Mouse (Mus musculus) spleen, adult 2 months (tissue): ENCODE data around the gene Fam155a. TPM values are rescaled to one million over a fixed set of nuclear protein-coding genes. Genes with fewer than 3 reads are reported as not detected.

Experiments used
- DNase-seq, 2 experiments: peaks; one replicate each; pipeline versions ENCODE4 v3.0.0 to v3.0.0-alpha.2; 2012 to 2021; ENCODE audit warnings: low spot score in 2 of 2, low read depth in 1 of 2
- H3K27ac ChIP-seq: fragments of 200-500 bp; 2 replicates; pipeline ENCODE4 v1.5.1; 2012; ENCODE audit warnings: low read length, inconsistent platforms; ENCODE audit not compliant: insufficient read depth
- H3K27me3 ChIP-seq: fragments of 200-500 bp; 2 replicates; pipeline ENCODE4 v1.6.1; 2012; ENCODE audit warnings: mild to moderate bottlenecking, moderate library complexity, low read length, inconsistent platforms; ENCODE audit not compliant: control insufficient read depth, insufficient read depth
- H3K36me3 ChIP-seq: fragments of 200-500 bp; 2 replicates; pipeline ENCODE4 v1.6.1; 2012; ENCODE audit warnings: mild to moderate bottlenecking, low read length, inconsistent platforms; ENCODE audit not compliant: control insufficient read depth, insufficient read depth
- H3K4me1 ChIP-seq: fragments of 200-500 bp; 2 replicates; pipeline ENCODE4 v1.6.1; 2011; ENCODE audit warnings: inconsistent platforms; ENCODE audit not compliant: control insufficient read depth, insufficient read depth, insufficient read length
- H3K4me3 ChIP-seq: fragments of 200-500 bp; 2 replicates; pipeline ENCODE4 v1.5.1; 2011; ENCODE audit warnings: mild to moderate bottlenecking, inconsistent platforms; ENCODE audit not compliant: insufficient read depth, insufficient read length; ENCODE audit errors: extremely low read depth
- CTCF ChIP-seq: fragments of 200-500 bp; IDR thresholded peaks from 2 replicates; pipeline ENCODE4 v1.5.1; 2011; ENCODE audit warnings: mild to moderate bottlenecking, inconsistent platforms; ENCODE audit not compliant: insufficient read depth, insufficient read length, insufficient replicate concordance; ENCODE audit errors: extremely low read depth
- POLR2A ChIP-seq: fragments of 200-500 bp; IDR thresholded peaks from 2 replicates; pipeline ENCODE4 v1.6.1; 2011; ENCODE audit warnings: low read depth, low read length, inconsistent platforms
- WGBS: fragments of 180-500 bp; shearing (Covaris S2); methylation state at CpG from one replicate; pipeline ENCODE4 v1.1.7; 2018; 5-methylcytosine and 5-hydroxymethylcytosine counted together
- polyA plus RNA-seq: library from polyadenylated mRNA; depleted of rRNA; stranded (reverse); fragments of >200 nt; gene quantifications from 2 replicates; pipeline ENCODE4 v1.2.3, GENCODE M21; 2012

Gene Fam155a
- polyA plus RNA-seq, 1 experiment, result not detected

- TF ChIP-seq POLR2A (no peak), CTCF (no peak)
- no peaks in the 10 kb centered on the region for H3K27me3 ChIP-seq
- no peak overlapping the region for H3K4me3 ChIP-seq
- WGBS, result 76% methylated on average over 3 of the region's 3 CpGs
- H3K4me1 ChIP-seq, result no peaks in the 10 kb centered on the region
- H3K36me3 ChIP-seq, result no peaks in the 10 kb centered on the region
- H3K27ac ChIP-seq, result no peak overlapping the region
- DNase-seq, result no peak
Observed at GRCm38 (mm10) chr8:9200099-9200498, 570.9 kb downstream of the Fam155a start.

- no peaks in the 10 kb centered on the region for H3K4me1 ChIP-seq
- 77% methylated on average over 3 of the region's 3 CpGs for WGBS
- no peak overlapping the region for H3K4me3 ChIP-seq
- no peak overlapping the region for H3K27ac ChIP-seq
- H3K36me3 ChIP-seq, result no peaks in the 10 kb centered on the region
- TF ChIP-seq CTCF (no peak), POLR2A (no peak)
- H3K27me3 ChIP-seq, result no peaks in the 10 kb centered on the region
- no peak for DNase-seq
Observed at GRCm38 (mm10) chr8:9191682-9192081, 579.3 kb downstream of the Fam155a start.

- Histone ChIP-seq H3K4me3 (no peak overlapping the region), H3K27me3 (no peaks in the 10 kb centered on the region), H3K27ac (no peak overlapping the region), H3K4me1 (no peaks in the 10 kb centered on the region), H3K36me3 (no peaks in the 10 kb centered on the region)
- DNase-seq, result no peak
- 28% methylated on average over 4 of the region's 4 CpGs for WGBS
- TF ChIP-seq POLR2A (no peak), CTCF (no peak)
Observed at GRCm38 (mm10) chr8:9188616-9189015, 582.3 kb downstream of the Fam155a start.

GRCm38 (mm10) chr8:9185200-9185599 lies 585.8 kb downstream of the Fam155a start:
- TF ChIP-seq CTCF, result no peak
- TF ChIP-seq POLR2A, result no peak
- H3K27me3 ChIP-seq, result no peaks in the 10 kb centered on the region
- no peaks in the 10 kb centered on the region for H3K36me3 ChIP-seq
- H3K4me1 ChIP-seq, result no peaks in the 10 kb centered on the region
- no peak for DNase-seq
- H3K27ac ChIP-seq, result no peak overlapping the region
- WGBS, result 7% methylated on average over 2 of the region's 2 CpGs
- no peak overlapping the region for H3K4me3 ChIP-seq

- Histone ChIP-seq H3K36me3 (no peaks in the 10 kb centered on the region), H3K4me1 (no peaks in the 10 kb centered on the region), H3K27me3 (no peaks in the 10 kb centered on the region), H3K27ac (no peak overlapping the region), H3K4me3 (no peak overlapping the region)
- TF ChIP-seq CTCF (no peak), POLR2A (no peak)
- no peak for DNase-seq
- 98% methylated on average over 7 of the region's 7 CpGs for WGBS
Observed at GRCm38 (mm10) chr8:9182461-9182860, 588.5 kb downstream of the Fam155a start.

GRCm38 (mm10) chr8:9180686-9181315 lies 590.2 kb downstream of the Fam155a start:
- Histone ChIP-seq H3K27me3 (no peaks in the 10 kb centered on the region), H3K4me1 (no peaks in the 10 kb centered on the region), H3K4me3 (no peak overlapping the region), H3K27ac (no peak overlapping the region), H3K36me3 (no peaks in the 10 kb centered on the region)
- no peak for DNase-seq
- 81% methylated on average over 17 of the region's 17 CpGs for WGBS
- TF ChIP-seq POLR2A (no peak), CTCF (no peak)

GRCm38 (mm10) chr8:9176974-9177373 lies 594.0 kb downstream of the Fam155a start:
- H3K4me3 ChIP-seq, result no peak overlapping the region
- no peaks in the 10 kb centered on the region for H3K27me3 ChIP-seq
- no peak for DNase-seq
- H3K27ac ChIP-seq, result no peak overlapping the region
- WGBS, result 79% methylated on average over 7 of the region's 7 CpGs
- no peaks in the 10 kb centered on the region for H3K4me1 ChIP-seq
- H3K36me3 ChIP-seq, result no peaks in the 10 kb centered on the region
- TF ChIP-seq POLR2A (no peak), CTCF (no peak)
